Mouse (Mus musculus) B cell, adult 2 months (primary cell): ENCODE results near the gene Muc13.

ENCODE experiments used
- DNase-seq, 2 experiments: peaks; one replicate each; pipeline ENCODE4 v3.0.0; 2022

Gene Muc13

GRCm38 (mm10) chr16:33793846-33794791 lies at the start of gene Muc13:
Muc13 (plus strand) TSS chr16:33794037.
- no peak for DNase-seq

- peak; percentile 35 to 50 for DNase-seq
Measured at GRCm38 (mm10) chr16:33744622-33745419, 49.0 kb upstream of the Muc13 start.

- peak; percentile 71 to 79 for DNase-seq
Measured at GRCm38 (mm10) chr16:33745457-33745856, 48.4 kb upstream of the Muc13 start.

GRCm38 (mm10) chr16:33746074-33746676 lies 47.7 kb upstream of the Muc13 start:
- DNase-seq: peak in 1 of 2 experiments; percentile 15

- DNase-seq: peak; percentile 42 to 48
Measured at GRCm38 (mm10) chr16:33747346-33747954, 46.4 kb upstream of the Muc13 start.

- DNase-seq: peak; percentile 49 to 56
Measured at GRCm38 (mm10) chr16:33747994-33748393, 45.8 kb upstream of the Muc13 start.

- peak; percentile 67 to 73 for DNase-seq
Measured at GRCm38 (mm10) chr16:33751152-33751551, 42.7 kb upstream of the Muc13 start.

GRCm38 (mm10) chr16:33751590-33751989 lies 42.2 kb upstream of the Muc13 start:
- DNase-seq: peak; percentile 84 to 87

- DNase-seq: no peak
Measured at GRCm38 (mm10) chr16:33752904-33753578, 40.8 kb upstream of the Muc13 start.

GRCm38 (mm10) chr16:33755293-33755692 lies 38.5 kb upstream of the Muc13 start:
- no peak for DNase-seq

- no peak for DNase-seq
Measured at GRCm38 (mm10) chr16:33755961-33756360, 37.9 kb upstream of the Muc13 start.

- DNase-seq: peak; percentile 77 to 81
Measured at GRCm38 (mm10) chr16:33756396-33756795, 37.4 kb upstream of the Muc13 start.

- no peak for DNase-seq
Measured at GRCm38 (mm10) chr16:33759207-33759606, 34.6 kb upstream of the Muc13 start.

GRCm38 (mm10) chr16:33760542-33760941 lies 33.3 kb upstream of the Muc13 start:
- DNase-seq: no peak

- no peak for DNase-seq
Measured at GRCm38 (mm10) chr16:33760996-33761395, 32.8 kb upstream of the Muc13 start.

- no peak for DNase-seq
Measured at GRCm38 (mm10) chr16:33764501-33765193, 29.2 kb upstream of the Muc13 start.

- DNase-seq: no peak
Measured at GRCm38 (mm10) chr16:33765477-33765876, 28.4 kb upstream of the Muc13 start.

- DNase-seq: no peak
Measured at GRCm38 (mm10) chr16:33766309-33766708, 27.5 kb upstream of the Muc13 start.

GRCm38 (mm10) chr16:33766757-33767156 lies 27.1 kb upstream of the Muc13 start:
- DNase-seq: no peak

GRCm38 (mm10) chr16:33768491-33769278 lies 25.2 kb upstream of the Muc13 start:
- no peak for DNase-seq

GRCm38 (mm10) chr16:33769848-33770247 lies 24.0 kb upstream of the Muc13 start:
- DNase-seq: peak; percentile 59 to 63
